Mouse (Mus musculus): ENCODE results near the gene Zbtb24. TPM values are rescaled to one million over a fixed set of nuclear protein-coding genes. Genes with fewer than 3 reads are reported as not detected.

The Zbtb24 gene
- polyA plus RNA-seq, 1 experiment from 2014 or later, result 18.4 TPM

DNA sequence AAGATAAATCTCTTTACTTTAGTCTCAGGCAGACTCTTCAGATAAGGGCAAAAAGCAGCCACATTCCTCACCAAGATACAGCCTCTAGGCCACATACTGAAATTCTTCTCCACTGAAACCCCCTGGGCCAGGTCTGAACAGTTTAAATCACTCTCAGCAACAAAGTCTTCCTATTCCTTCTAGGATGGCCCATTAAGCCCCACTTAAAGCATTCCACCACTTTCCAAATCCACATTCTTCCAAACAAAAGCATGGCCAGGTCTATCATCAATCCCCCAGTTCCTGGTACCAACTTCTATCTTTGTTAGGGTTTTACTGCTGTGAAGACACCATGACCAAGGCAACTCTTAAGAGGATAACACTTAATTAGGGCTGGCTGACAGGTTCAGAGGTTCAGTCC lies 22.4 kb downstream of the Zbtb24 start:
- no peaks in the 10 kb centered on the region for H3K36me3 ChIP-seq
- H3K9ac ChIP-seq, result no peak overlapping the region
- H3K27ac ChIP-seq, result no peak overlapping the region
- no peaks in the 10 kb centered on the region for H3K27me3 ChIP-seq
- no peaks in the 10 kb centered on the region for H3K9me3 ChIP-seq
- H3K4me1 ChIP-seq, result peaks cover 20% of the 10 kb centered on the region
- H3K4me2 ChIP-seq, result no peak overlapping the region
- ATAC-seq (ENCODE audit: insufficient number of reproducible peaks, low FRiP score, low TSS enrichment, low read depth), result no peak
- no peak overlapping the region for H3K4me3 ChIP-seq

- no peak for ATAC-seq (ENCODE audit: insufficient number of reproducible peaks, low FRiP score, low TSS enrichment, low read depth)
- H3K27ac ChIP-seq, result no peak overlapping the region
Observed at GRCm38 (mm10) chr10:41472962-41473481, 22.8 kb downstream of the Zbtb24 start.

DNA sequence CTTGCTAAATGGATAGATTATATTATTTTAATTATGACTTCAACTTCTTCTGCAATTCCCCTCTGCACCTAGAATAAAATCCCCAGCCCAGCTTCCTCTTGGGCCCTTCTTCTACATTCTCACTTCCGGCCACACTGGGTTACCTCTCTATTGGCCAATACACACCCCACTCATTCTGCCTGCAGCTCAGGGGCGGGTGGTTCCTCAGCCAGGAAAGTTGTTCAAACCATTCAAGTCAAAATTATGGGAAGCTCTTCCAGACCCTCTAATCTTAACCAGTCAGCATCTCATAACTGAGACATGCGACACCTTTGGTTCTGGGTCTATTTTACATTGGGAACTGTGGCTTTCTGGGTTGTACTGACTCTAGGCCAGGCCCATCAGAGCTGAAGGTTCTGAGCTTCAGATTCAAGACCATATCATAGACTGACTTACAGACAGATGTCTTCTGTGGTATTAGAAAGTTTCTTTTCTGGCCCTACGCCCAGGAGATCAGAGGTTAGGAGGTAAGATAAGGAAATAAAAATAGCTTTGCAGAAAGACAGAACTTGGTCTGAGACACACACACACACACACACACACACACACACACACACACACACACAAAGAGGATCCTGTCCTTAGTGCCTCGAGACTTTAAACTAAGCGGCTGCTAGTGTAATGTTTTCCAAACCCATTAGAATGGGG lies 23.7 kb downstream of the Zbtb24 start:
- H3K27me3 ChIP-seq, result no peaks in the 10 kb centered on the region
- no peak overlapping the region for H3K27ac ChIP-seq
- H3K4me1 ChIP-seq, result peaks cover 28% of the 10 kb centered on the region
- H3K9me3 ChIP-seq, result no peaks in the 10 kb centered on the region
- ATAC-seq (ENCODE audit: insufficient number of reproducible peaks, low FRiP score, low TSS enrichment, low read depth), result no peak
- no peak overlapping the region for H3K4me2 ChIP-seq
- no peak overlapping the region for H3K4me3 ChIP-seq
- H3K36me3 ChIP-seq, result peaks cover 3% of the 10 kb centered on the region; the same call in 1 of the 2 replicates
- 75% methylated on average over 6 of the region's 6 CpGs for WGBS
- no peak overlapping the region for H3K9ac ChIP-seq

More at GRCm38 (mm10) chr10:41472962-41473481, 22.8 kb downstream of the Zbtb24 start:
- Histone ChIP-seq H3K4me2 (no peak overlapping the region), H3K36me3 (no peaks in the 10 kb centered on the region), H3K27me3 (no peaks in the 10 kb centered on the region), H3K9me3 (no peaks in the 10 kb centered on the region), H3K4me3 (no peak overlapping the region), H3K9ac (no peak overlapping the region), H3K4me1 (peaks cover 25% of the 10 kb centered on the region)
- 71% methylated on average over 5 of the region's 5 CpGs for WGBS

DNA sequence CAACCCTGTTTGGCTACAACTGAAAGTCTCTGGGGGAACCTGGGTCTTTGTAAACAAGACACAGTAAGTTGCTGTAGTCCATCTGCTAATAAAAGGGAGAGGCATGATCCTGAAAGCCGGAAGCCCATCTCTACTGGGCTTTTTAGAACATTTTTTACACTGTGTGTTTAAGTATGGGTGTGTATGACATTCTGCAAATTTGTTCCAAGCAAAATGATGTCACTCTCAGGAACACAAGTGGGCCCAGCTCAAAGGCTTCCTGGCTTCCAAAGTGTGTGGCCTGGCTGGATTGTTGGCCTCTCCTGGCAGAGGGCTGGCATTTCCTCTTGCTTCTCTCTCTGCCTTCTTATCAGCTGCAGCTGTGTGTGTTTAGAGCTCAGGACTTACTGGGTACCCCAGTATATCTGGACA lies 24.8 kb downstream of the Zbtb24 start:
- Histone ChIP-seq H3K27ac (peak overlapping the region; percentile 48), H3K9ac (no peak overlapping the region), H3K36me3 (peaks cover 13% of the 10 kb centered on the region), H3K27me3 (no peaks in the 10 kb centered on the region), H3K9me3 (no peaks in the 10 kb centered on the region), H3K4me2 (no peak overlapping the region), H3K4me1 (peaks cover 30% of the 10 kb centered on the region), H3K4me3 (no peak overlapping the region)
- WGBS, result 64% methylated on average over 1 of the region's 1 CpGs
- ATAC-seq (ENCODE audit: insufficient number of reproducible peaks, low FRiP score, low TSS enrichment, low read depth), result no peak

- H3K4me3 ChIP-seq, result peak within 1 kb of the TSS; percentile 60
- peaks cover 23% of the 10 kb centered on the region for H3K36me3 ChIP-seq
- H3K9ac ChIP-seq, result peak within 1 kb of the TSS; percentile 33
- H3K9me3 ChIP-seq, result no peaks in the 10 kb centered on the region
- ATAC-seq (ENCODE audit: insufficient number of reproducible peaks, low FRiP score, low TSS enrichment, low read depth), result peak; percentile 72
- H3K4me1 ChIP-seq, result peaks cover 31% of the 10 kb centered on the region
- H3K27me3 ChIP-seq, result no peaks in the 10 kb centered on the region
- under 1% methylated on average over 35 of the region's 35 CpGs for WGBS
- H3K27ac ChIP-seq, result peak within 1 kb of the TSS; percentile 85
- peak within 1 kb of the TSS; percentile 82 for H3K4me2 ChIP-seq
Observed at GRCm38 (mm10) chr10:41476171-41477017, 26.2 kb downstream of the Zbtb24 start, which contains the start of gene Mical1. Mical1 (plus strand) TSS chr10:41476314.

DNA sequence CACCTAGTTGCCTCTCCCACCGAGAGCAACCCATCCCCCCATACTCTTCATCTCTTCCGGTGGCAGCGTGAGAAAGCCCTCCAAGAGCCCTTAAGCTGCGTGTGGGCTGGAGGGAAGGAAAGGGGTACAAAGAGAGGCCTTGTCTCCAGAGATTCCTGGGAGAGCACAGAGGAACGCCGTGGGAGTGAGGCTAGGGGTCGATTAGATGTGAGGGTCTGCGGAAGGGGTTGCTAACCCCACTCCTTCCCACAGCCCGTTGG lies 26.8 kb downstream of the Zbtb24 start:
- Histone ChIP-seq H3K27ac (peak overlapping the region; percentile 85), H3K9ac (peak overlapping the region; percentile 33), H3K36me3 (peaks cover 28% of the 10 kb centered on the region), H3K9me3 (no peaks in the 10 kb centered on the region), H3K4me3 (peak overlapping the region; percentile 60), H3K4me2 (peak overlapping the region; percentile 82), H3K4me1 (peaks cover 31% of the 10 kb centered on the region), H3K27me3 (no peaks in the 10 kb centered on the region)
- ATAC-seq (ENCODE audit: insufficient number of reproducible peaks, low FRiP score, low TSS enrichment, low read depth), result no peak
- 0% methylated on average over 9 of the region's 9 CpGs for WGBS

DNA sequence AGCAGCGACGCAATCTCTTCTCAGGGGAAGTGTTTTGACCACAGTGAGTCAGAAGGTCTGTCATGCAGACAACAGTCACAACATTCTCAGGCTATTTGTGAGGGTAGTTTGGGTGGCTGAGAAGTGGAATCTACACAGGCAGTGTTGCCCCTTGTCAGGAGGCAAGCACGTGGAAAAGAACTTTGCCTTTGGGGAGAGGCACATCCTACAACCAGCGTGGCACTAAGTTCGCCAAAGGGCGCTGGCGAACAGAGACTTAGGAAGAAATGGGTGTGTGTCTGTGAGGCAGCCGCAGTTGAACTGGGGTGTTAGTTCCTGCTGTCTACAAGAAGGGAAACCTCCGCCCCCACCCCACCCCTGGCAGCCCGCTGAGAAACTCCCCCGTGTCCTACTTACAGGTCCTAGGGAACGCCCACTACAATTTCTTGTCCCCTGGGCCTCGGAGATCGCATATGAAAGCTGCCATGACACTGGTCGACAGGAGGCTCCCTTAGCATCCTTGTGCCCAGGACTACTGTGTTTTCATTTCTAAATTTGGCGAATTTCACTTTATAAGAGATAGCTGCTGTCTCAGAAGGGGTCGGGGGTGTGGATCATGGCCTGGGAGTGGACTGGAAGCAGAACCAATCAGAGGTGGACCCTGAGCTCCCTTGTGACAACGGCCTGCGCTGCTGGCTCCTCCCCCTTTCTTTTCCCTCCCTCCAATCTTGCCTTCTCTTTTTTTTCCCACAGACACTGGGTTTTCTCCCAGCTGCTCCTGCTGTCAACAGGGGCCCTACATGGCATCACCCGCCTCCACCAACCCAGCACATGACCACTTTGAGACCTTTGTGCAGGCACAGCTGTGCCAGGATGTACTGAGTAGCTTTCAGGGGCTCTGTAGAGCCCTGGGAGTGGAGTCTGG lies 27.3 kb downstream of the Zbtb24 start:
- Histone ChIP-seq H3K27me3 (no peaks in the 10 kb centered on the region), H3K4me1 (peaks cover 31% of the 10 kb centered on the region), H3K4me3 (peak overlapping the region; percentile 60), H3K9me3 (no peaks in the 10 kb centered on the region), H3K9ac (peak overlapping the region; percentile 33), H3K4me2 (peak overlapping the region; percentile 82), H3K27ac (peak overlapping the region; percentile 85), H3K36me3 (peaks cover 34% of the 10 kb centered on the region)
- 5% methylated on average over 20 of the region's 20 CpGs for WGBS
- ATAC-seq (ENCODE audit: insufficient number of reproducible peaks, low FRiP score, low TSS enrichment, low read depth), result peak; percentile 61; the same call in 1 of the 2 replicates

DNA sequence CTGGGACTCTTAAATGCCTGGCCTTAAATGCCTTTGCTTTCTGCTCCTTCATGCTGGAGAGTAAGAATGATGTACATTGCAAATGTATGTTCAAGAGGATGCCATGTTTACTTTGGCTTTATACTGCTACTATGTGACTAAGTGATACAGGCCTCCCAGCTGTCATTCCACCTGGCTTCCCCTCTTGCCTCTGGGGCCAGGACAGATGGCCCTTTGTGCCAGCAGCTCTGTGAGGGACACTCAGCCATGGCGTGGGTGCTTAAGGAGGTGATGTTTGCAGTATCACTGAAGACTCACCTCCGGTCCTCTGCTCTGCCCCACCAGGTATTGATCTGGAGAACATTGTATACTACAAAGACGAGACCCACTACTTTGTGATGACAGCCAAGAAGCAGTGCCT lies 29.8 kb downstream of the Zbtb24 start:
- H3K36me3 ChIP-seq, result peaks cover 58% of the 10 kb centered on the region
- no peak overlapping the region for H3K9ac ChIP-seq
- peaks cover 29% of the 10 kb centered on the region for H3K4me1 ChIP-seq
- H3K27ac ChIP-seq, result no peak overlapping the region
- H3K9me3 ChIP-seq, result no peaks in the 10 kb centered on the region
- no peaks in the 10 kb centered on the region for H3K27me3 ChIP-seq
- H3K4me2 ChIP-seq, result no peak overlapping the region
- H3K4me3 ChIP-seq, result no peak overlapping the region
- 91% methylated on average over 3 of the region's 3 CpGs for WGBS
- ATAC-seq (ENCODE audit: insufficient number of reproducible peaks, low FRiP score, low TSS enrichment, low read depth), result no peak

GRCm38 (mm10) chr10:41480938-41481880 lies 31.0 kb downstream of the Zbtb24 start:
- ATAC-seq (ENCODE audit: insufficient number of reproducible peaks, low FRiP score, low TSS enrichment, low read depth), result no peak
- 71% methylated on average over 33 of the region's 33 CpGs for WGBS
- Histone ChIP-seq H3K27ac (no peak overlapping the region), H3K4me1 (peaks cover 19% of the 10 kb centered on the region), H3K9me3 (no peaks in the 10 kb centered on the region), H3K36me3 (peaks cover 71% of the 10 kb centered on the region), H3K9ac (no peak overlapping the region), H3K4me3 (no peak overlapping the region), H3K27me3 (no peaks in the 10 kb centered on the region), H3K4me2 (no peak overlapping the region)

DNA sequence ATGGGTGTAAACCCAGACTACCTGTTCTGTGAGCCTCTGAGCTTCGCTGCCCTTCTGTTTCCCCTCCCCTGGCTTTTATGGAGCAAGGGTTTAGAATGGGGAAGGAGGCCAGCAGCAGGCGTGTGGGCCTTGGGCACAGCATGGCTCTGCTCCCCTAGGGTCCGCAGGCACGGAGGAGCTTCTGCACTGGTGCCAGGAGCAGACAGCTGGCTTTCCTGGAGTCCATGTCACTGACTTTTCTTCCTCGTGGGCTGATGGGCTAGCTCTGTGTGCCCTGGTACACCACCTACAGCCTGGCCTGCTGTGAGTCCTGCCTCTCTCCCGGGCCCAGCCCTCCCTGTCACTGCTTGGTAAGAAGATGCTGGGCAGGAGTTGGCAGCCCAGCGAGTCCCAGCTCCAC lies 32.3 kb downstream of the Zbtb24 start:
- H3K36me3 ChIP-seq, result peaks cover 83% of the 10 kb centered on the region
- ATAC-seq (ENCODE audit: insufficient number of reproducible peaks, low FRiP score, low TSS enrichment, low read depth), result no peak
- H3K27ac ChIP-seq, result no peak overlapping the region
- H3K4me1 ChIP-seq, result peaks cover 16% of the 10 kb centered on the region
- no peak overlapping the region for H3K9ac ChIP-seq
- WGBS, result 86% methylated on average over 7 of the region's 7 CpGs
- no peaks in the 10 kb centered on the region for H3K9me3 ChIP-seq
- no peak overlapping the region for H3K4me3 ChIP-seq
- no peak overlapping the region for H3K4me2 ChIP-seq
- no peaks in the 10 kb centered on the region for H3K27me3 ChIP-seq

- H3K27me3 ChIP-seq, result no peaks in the 10 kb centered on the region
- no peak overlapping the region for H3K9ac ChIP-seq
- no peak overlapping the region for H3K4me3 ChIP-seq
- peaks cover 73% of the 10 kb centered on the region for H3K36me3 ChIP-seq
- ATAC-seq (ENCODE audit: insufficient number of reproducible peaks, low FRiP score, low TSS enrichment, low read depth), result no peak
- H3K27ac ChIP-seq, result no peak overlapping the region
- H3K9me3 ChIP-seq, result no peaks in the 10 kb centered on the region
- H3K4me2 ChIP-seq, result no peak overlapping the region
- H3K4me1 ChIP-seq, result peaks cover 27% of the 10 kb centered on the region
- 85% methylated on average over 16 of the region's 16 CpGs for WGBS
Observed at GRCm38 (mm10) chr10:41485778-41486177, 35.6 kb downstream of the Zbtb24 start.

All from limb, embryonic 15.5 days (tissue).